Mouse (Mus musculus) lung, postnatal 4 days (tissue): ENCODE results near the gene Celf5.
A peak's percentile ranks its signal among the peaks of the same experiment; 100 is the strongest.
"Not testable (repeated sequence)": the region's sequence is repeated elsewhere in the genome, so short reads cannot be mapped to it uniquely, and the experiment has no call there.

Source experiments
- DNase-seq, 2 experiments: peaks; one replicate each; pipeline ENCODE4 v3.0.0; 2021

Celf5 gene

GRCm38 (mm10) chr10:81450641-81451364, 31.7 kb downstream of the Celf5 start:
- no peak for DNase-seq

DNA sequence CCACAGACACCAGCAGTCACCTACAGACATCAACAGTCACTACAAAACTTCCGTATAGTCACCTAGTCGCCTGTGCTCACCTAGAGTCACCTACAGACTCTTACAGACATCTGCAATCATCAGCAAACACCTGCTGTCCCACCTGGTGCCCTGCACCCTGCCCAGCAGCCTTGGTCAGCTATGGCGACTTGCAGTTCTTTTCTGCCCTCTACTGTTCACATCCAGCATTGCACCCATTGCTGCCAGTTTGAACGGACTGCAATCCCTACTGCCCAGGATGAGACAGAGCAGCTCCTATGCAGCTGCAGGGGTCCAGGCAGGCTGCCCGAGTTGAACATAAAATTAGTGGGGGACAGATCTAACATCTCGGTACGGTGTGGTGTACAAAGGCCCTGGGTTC, 32.4 kb downstream of the Celf5 start:
- DNase-seq, result peak; percentile 66 to 87

DNA sequence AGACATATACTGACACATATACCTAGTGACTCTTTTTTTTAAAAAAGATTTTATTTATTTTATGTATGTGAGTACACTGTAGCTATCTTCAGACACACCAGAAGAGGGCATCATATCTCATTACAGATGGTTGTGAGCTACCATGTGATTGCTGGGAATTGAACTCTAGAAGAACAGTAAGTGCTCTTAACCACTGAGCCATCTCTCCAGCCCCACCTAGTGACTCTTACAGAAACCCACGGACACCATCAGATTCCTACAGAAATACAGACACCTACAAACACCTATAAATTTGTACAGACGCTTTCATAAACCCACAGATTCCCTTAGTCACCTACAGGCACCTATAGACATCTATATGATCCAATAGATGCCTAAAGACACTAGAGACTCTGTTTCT, 37.0 kb downstream of the Celf5 start:
- DNase-seq, result not testable (repeated sequence)

- no peak for DNase-seq
Observed at GRCm38 (mm10) chr10:81441019-81441418, 41.5 kb downstream of the Celf5 start.

GRCm38 (mm10) chr10:81435436-81435835, 47.1 kb downstream of the Celf5 start:
- DNase-seq, result peak; percentile 73 to 84

DNA sequence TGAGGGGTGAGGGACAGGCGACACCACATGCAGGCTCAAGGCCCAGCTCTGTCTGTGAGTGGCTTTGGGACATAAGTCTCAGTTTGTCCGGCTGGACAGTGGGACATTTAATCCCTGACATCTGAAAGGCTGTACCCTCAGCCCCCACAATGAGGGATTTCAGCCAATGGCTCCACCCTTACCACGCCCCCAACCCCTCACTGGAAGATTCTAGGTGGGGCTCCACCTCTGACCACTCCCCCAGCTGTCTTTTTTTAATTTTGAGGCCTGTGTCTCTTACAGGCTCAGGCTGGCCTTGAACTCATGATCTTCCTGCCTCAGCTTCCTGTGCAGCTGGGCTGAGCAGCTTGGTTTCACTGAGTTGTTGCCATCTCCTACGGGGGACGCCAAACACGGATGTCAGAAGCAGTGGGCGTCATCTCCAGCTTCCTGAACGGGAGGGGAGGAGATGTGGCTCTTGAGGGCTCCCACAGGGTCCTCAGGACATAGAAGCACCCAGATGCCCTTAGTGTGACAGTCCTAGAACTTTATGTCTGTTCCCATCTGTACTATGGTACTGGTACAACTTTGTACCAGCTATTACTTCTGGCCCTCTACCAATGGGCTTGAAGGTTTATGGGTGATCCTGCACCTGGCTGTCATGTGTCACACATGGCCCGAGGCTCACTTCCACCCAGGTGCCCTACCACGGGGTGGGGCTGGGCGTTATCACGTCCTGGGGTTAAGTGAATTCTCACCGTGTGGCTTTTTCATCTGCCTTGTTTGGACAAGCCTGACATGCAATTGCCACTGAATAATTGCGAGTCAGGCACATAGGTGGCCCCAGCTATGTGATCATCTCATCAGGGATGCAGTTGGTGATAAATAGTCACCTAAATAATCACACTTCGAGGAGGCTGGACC, 47.9 kb downstream of the Celf5 start:
- peak; percentile 41 to 50 for DNase-seq

GRCm38 (mm10) chr10:81433541-81434289, 48.8 kb downstream of the Celf5 start:
- DNase-seq, result peak; percentile 65 to 79

DNA sequence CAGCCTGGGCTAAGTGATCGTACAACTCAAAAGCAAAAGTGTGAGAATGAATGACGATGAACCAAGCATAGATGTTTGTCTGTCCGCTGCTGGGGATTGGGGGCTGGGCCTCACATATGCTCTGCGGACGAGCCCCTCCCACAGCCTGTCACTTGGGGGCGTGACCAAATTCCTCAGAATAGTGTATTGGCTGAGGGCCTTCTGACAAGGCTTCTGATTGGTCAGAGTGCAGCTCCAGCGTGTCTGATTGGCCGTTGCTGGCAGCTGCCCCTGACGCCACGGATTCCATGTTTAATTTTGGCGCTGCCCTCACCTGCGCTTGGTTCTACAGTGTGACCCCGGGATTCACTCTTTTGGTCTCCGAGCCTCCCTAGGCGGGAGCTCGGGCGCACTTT, 49.6 kb downstream of the Celf5 start:
- peak; percentile 95 to 96 for DNase-seq

- DNase-seq, result peak in 1 of 2 experiments; percentile 5
Observed at GRCm38 (mm10) chr10:81432169-81432867, 50.2 kb downstream of the Celf5 start.

- DNase-seq, result peak; percentile 26 to 44
Observed at GRCm38 (mm10) chr10:81431526-81432168, 50.9 kb downstream of the Celf5 start.

DNA sequence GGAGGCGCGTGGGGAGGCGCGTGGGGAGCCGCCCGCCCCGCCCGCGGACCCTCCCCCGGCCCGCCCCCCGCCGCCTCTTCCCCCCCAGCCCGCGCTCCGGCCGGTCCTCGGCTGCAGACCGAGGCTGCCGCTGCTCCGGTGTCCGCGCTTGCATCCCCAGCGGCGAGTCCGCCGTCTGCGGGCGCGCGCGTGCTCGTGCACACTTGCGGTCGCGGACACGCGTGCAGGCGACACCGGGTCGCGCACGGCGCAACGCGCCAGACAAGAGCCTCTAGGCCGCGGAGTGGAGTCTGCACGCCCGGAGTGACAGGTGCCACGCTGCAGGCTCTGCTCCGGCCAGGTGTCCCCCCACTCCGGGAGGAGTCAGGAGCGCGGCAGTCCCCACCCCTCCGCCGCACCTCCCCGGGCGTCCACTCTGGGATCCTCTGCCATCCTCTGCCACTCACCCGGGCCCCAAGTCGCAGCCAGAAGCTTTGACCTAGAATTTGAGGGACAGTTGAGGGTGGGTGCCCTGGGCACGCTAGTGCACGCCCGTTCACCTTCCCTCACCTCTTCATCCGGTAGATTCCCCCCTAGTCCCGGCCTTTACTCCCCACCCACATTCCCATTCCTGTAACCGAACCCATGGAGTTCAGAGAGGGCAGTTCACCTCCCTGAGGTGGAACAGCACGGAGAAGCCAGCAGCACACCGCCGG, 51.5 kb downstream of the Celf5 start:
- DNase-seq, result peak; percentile 67 to 81

- DNase-seq, result peak; percentile 84 to 91
Observed at GRCm38 (mm10) chr10:81430141-81430830, 52.2 kb downstream of the Celf5 start.

- peak; percentile 91 to 93 for DNase-seq
Observed at GRCm38 (mm10) chr10:81429605-81430061, 52.9 kb downstream of the Celf5 start.

- DNase-seq, result peak; percentile 4 to 21
Observed at GRCm38 (mm10) chr10:81429092-81429491, 53.4 kb downstream of the Celf5 start.

DNA sequence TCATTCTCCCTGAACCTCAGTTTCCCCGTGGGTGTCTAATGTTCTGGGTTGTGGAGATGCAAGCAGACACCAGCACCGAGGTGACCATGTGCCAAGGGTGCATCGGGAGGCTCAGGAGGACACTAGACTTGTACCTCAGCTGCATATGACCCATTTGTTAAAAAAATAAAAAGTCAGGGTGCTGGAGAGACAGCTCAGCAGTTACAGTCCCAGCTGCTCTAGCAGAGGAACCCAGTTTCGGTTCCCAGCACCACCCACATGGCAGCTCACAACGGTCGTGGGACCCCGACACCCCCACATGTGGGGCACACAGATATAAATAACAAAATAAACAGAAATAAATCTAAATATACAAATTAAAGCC, 54.0 kb downstream of the Celf5 start:
- peak; percentile 4 to 22 for DNase-seq

DNA sequence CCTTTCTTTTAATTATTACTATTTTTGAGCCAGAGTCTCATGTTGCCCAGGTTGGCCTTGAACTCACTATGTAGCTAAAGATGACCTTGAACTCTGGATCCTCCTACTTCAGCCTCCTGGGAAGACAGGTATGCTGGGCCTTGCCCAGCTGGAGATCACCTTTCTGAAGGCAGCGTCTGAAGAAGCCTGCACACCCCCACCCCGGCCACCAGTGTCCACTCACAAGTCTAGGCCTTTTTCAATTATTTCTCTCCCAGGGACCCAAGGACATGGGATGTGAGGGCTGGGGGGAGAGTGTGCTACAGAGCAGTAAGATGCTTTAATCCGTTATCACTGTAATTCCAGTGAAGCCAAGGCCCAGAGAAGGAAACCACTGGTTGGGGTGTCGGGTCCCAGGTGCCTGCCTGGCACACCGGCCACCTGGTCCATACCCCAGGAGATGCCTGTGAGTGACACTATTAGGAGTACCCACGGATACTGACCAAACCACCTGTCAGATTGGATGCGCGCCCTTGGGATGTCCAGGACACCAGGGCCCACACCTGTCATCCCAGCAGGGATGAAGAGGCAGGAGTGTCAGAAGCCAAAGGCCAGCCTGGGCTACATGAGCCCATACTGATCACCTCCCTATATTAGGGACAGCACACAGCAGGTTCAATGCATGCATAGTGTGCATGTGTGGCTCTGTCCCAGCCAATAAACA, 54.6 kb downstream of the Celf5 start:
- DNase-seq, result peak; percentile 4 to 26

- no peak for DNase-seq
Observed at GRCm38 (mm10) chr10:81427327-81427726, 55.2 kb downstream of the Celf5 start.

GRCm38 (mm10) chr10:81426897-81427296, 55.6 kb downstream of the Celf5 start:
- peak; percentile 70 to 75 for DNase-seq

GRCm38 (mm10) chr10:81426081-81426671, 56.3 kb downstream of the Celf5 start:
- DNase-seq, result peak; percentile 14 to 41
